23 mouse cellular contexts compared by ENCODE assay signal in the genomic region with DNA sequence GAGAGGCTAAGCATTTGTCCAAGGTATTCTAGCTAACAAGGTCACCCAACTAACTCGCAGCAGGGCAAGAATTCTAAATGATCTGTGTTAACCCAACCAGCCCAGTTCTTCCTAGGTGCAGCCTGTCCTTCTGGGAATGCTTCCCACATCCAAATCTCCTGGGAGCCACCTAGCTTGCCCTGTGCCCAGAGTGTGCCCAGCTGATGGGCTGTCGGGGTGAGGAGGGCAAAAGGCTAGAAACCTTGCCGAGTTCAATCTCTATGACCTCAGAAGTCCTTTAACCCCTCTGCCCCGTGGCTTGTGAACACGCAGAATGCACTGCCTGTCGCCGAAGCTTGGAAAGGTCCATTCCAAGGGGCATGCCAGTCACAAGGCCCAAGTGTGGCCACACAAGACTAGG. TPM values are rescaled to one million over a fixed set of nuclear protein-coding genes. Genes with fewer than 3 reads are reported as not detected.
"Had no signal": no experiment of that assay in that cellular context is flagged by ENCODE, and none has a peak within 500 bp of the region (broad histone marks: within the 10 kb centered on the region; RNA-seq: fewer than 3 reads in every experiment).

No protein-coding gene starts in this region.

- H3K9me3 ChIP-seq: liver, embryonic 12.5 days; liver, embryonic 15.5 days; lung, embryonic 15.5 days; megakaryocyte, embryonic 14.5 days; midbrain, embryonic 12.5 days; midbrain, embryonic 15.5 days had no signal

- H3K27me3 ChIP-seq: liver, embryonic 15.5 days; lung, embryonic 15.5 days; midbrain, embryonic 15.5 days had no signal

- DNase-seq: kidney, adult 8-10 months; kidney, postnatal 25 days; layer of hippocampus, postnatal 36 days; lung, adult 18-20 months; lung, postnatal 10 days; lung, postnatal 36 days; thymus, adult 18-20 months; thymus, postnatal 36 days had no signal

- H3K27ac ChIP-seq: kidney, postnatal 0 days; left cerebral cortex, adult 2 months; liver, embryonic 12.5 days; liver, embryonic 15.5 days; lung, embryonic 15.5 days; midbrain, embryonic 12.5 days; midbrain, embryonic 15.5 days had no signal

- H3K36me3 ChIP-seq: lung, embryonic 15.5 days; midbrain, embryonic 12.5 days; midbrain, embryonic 15.5 days had no signal

- H3K4me3 ChIP-seq: left cerebral cortex, adult 2 months; liver, embryonic 12.5 days; liver, embryonic 15.5 days; lung, embryonic 15.5 days; megakaryocyte, embryonic 14.5 days; midbrain, embryonic 12.5 days; midbrain, embryonic 15.5 days had no signal

- ATAC-seq: liver, embryonic 12.5 days; midbrain, embryonic 15.5 days had no signal

- H3K4me2 ChIP-seq: liver, embryonic 12.5 days; liver, embryonic 15.5 days; lung, embryonic 15.5 days; midbrain, embryonic 12.5 days; midbrain, embryonic 15.5 days had no signal

- H3K9ac ChIP-seq: liver, embryonic 12.5 days; liver, embryonic 15.5 days; lung, embryonic 15.5 days; midbrain, embryonic 12.5 days; midbrain, embryonic 15.5 days had no signal

- H3K4me1 ChIP-seq: liver, embryonic 12.5 days; liver, embryonic 15.5 days; lung, embryonic 15.5 days had no signal

RNA-seq across cellular contexts. Expression of gene Fam151a, which starts 30.5 kb away (rescaled TPM):
- total RNA-seq: layer of hippocampus, adult 8-10 months; layer of hippocampus, postnatal 10 days; layer of hippocampus, postnatal 36 days; left cerebral cortex, adult 2 months; left cerebral cortex, postnatal 10 days; left cerebral cortex, postnatal 36 days had no signal
- polyA plus RNA-seq: liver, embryonic 12.5 days; liver, embryonic 15.5 days; midbrain, embryonic 12.5 days; midbrain, embryonic 15.5 days; neural tube, embryonic 11.5 days; neural tube, embryonic 14.5 days had no signal

RNA-seq across cellular contexts. Expression of gene Mroh7, which starts 33.4 kb away (rescaled TPM):
- polyA plus RNA-seq: limb, embryonic 11.5 days; neural tube, embryonic 11.5 days had no signal
